Mouse (Mus musculus): ENCODE measurements around the gene Ankub1. TPM values are rescaled to one million over a fixed set of nuclear protein-coding genes. Genes with fewer than 3 reads are reported as not detected.

The Ankub1 gene
- polyA plus RNA-seq, 1 experiment from 2014 or later: 0.22 TPM

GRCm38 (mm10) chr3:57626954-57627513, 65.6 kb downstream of the Ankub1 start:
- H3K9ac ChIP-seq (replicated peaks): no peak overlapping the region
- ATAC-seq: no peak
- no peaks in the 10 kb centered on the region for H3K9me3 ChIP-seq
- H3K36me3 ChIP-seq: no peaks in the 10 kb centered on the region
- 0 out of 2 replicates have a peak, but pooled peaks cover 5% of the 10 kb centered on the region for H3K4me1 ChIP-seq (replicated peaks)
- H3K4me2 ChIP-seq (replicated peaks): no peak overlapping the region
- H3K27me3 ChIP-seq: no peaks in the 10 kb centered on the region
- no peak overlapping the region for H3K4me3 ChIP-seq (replicated peaks)
- WGBS: 84% methylated on average over 11 of the region's 11 CpGs
- H3K27ac ChIP-seq: no peak overlapping the region

DNA sequence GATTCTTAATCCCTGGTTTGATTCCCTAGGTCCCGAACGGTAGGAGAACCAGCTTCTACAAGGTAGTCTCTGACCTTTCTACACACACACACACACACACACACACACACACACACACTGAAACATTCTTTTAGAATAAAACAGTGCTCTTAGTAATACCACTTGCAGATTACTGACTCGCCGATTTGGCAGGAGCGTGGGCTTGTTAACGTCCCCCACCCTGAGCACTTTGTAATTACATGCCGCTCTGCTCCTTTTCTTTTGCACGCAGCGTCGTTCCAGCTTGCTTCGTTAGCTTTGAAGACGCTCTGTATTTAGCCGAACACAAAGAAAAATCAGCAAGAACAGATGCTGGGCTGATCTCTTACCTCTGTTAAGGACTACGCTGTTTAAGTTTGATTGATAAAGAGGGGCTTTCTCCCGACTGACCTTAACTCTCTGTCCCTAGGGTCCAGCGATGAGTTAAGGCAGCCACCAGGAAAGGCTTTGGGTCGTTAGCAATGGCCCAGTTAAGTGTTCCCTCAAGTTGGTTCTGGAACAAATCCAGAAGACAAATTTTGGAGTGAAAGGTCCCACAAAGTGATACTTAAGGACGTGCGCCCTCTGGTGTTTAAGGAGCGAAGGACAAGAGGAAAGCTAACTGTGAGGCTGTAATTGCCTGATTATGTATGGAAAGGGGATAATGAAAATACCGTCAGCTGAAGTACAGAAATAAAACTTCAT, 67.2 kb downstream of the Ankub1 start:
- Histone ChIP-seq H3K9ac (replicated peaks) (0 out of 2 replicates have a peak overlapping the region, but pooled peaks have one; percentile 1), H3K4me1 (replicated peaks) (0 out of 2 replicates have a peak, but pooled peaks cover 5% of the 10 kb centered on the region), H3K9me3 (no peaks in the 10 kb centered on the region), H3K4me3 (replicated peaks) (peak overlapping the region; percentile 26), H3K36me3 (no peaks in the 10 kb centered on the region), H3K27ac (no peak overlapping the region), H3K4me2 (replicated peaks) (peak overlapping the region; percentile 50), H3K27me3 (no peaks in the 10 kb centered on the region)
- WGBS: 17% methylated on average over 21 of the region's 21 CpGs
- peak; percentile 75 for ATAC-seq

DNA sequence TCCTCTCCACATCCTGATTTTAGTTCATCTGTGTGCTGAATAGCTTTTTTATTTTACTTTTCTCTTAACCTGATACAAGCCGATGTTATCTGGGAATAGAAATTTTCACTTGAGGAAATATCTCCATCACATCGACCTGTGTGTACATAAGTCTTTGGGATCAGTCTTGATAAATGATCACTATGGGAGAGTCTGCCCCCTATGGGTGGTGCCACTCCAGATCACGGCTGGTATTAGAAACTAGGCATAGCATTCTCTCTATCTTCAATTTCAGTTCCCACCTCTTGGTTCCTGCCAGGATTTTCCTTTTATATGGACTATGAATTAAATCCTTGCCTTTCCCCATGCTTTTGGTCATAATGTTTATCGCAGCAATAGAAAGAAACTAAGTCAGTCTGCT, 72.9 kb downstream of the Ankub1 start:
- H3K27me3 ChIP-seq: no peaks in the 10 kb centered on the region
- H3K4me1 ChIP-seq (replicated peaks): no peaks in the 10 kb centered on the region
- no peaks in the 10 kb centered on the region for H3K9me3 ChIP-seq
- no peaks in the 10 kb centered on the region for H3K36me3 ChIP-seq
- H3K9ac ChIP-seq (replicated peaks): no peak overlapping the region
- no peak overlapping the region for H3K4me2 ChIP-seq (replicated peaks)
- no peak for ATAC-seq
- no peak overlapping the region for H3K27ac ChIP-seq
- H3K4me3 ChIP-seq (replicated peaks): no peak overlapping the region
- 80% methylated on average over 4 of the region's 4 CpGs for WGBS

DNA sequence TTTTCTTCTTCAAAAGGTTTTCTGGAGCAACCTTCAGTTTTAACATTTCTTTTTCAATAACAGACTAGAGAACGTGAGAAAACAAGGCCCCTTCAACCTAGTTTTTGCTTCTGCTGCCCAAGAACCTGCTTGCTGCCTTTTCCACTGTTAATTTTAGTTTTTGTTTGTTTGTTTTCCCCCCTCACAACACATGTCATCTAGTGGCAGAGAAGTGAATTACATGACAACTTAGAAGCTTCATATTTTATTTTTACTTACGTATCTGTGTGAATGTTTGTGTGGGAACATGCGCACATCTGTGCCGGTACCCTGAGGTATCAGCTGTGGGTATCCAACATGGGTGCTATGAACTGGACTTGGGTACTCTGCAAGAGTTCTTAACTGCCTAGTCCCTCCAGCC, 76.9 kb downstream of the Ankub1 start:
- ATAC-seq: no peak
- H3K27ac ChIP-seq: no peak overlapping the region
- 93% methylated on average over 4 of the region's 4 CpGs for WGBS
- no peaks in the 10 kb centered on the region for H3K36me3 ChIP-seq
- H3K4me1 ChIP-seq (replicated peaks): no peaks in the 10 kb centered on the region
- H3K4me3 ChIP-seq (replicated peaks): no peak overlapping the region
- H3K27me3 ChIP-seq: no peaks in the 10 kb centered on the region
- no peak overlapping the region for H3K9ac ChIP-seq (replicated peaks)
- H3K9me3 ChIP-seq: no peaks in the 10 kb centered on the region
- no peak overlapping the region for H3K4me2 ChIP-seq (replicated peaks)

DNA sequence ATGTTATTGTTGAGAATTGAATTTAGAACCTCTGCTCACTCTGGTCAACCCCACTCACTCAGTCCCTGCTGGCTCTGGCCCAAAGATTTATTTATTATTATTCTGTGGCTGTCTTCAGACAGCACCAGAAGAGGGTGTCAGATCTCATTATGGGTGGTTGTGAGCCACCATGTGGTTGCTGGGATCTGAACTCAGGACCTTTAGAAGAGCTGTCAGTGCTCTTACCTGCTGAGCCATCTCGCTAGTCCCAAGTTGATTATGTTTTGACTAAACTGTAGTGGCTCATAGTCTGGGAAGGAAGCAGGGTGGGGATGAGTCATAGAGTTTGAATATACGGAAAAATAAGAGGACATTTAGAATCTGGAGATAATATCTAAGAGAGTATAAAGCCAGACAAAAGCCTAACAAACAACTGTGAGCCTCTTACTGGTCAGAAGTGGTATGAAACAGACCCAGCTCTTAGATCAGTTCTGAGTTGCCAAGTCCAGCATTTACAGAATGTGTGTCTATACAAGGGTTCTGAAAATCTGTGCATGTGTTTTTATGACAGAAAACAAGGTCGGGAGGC, 80.1 kb downstream of the Ankub1 start:
- Histone ChIP-seq H3K4me1 (replicated peaks) (no peaks in the 10 kb centered on the region), H3K9me3 (no peaks in the 10 kb centered on the region), H3K27me3 (no peaks in the 10 kb centered on the region), H3K9ac (replicated peaks) (no peak overlapping the region), H3K4me2 (replicated peaks) (no peak overlapping the region), H3K36me3 (no peaks in the 10 kb centered on the region), H3K27ac (no peak overlapping the region), H3K4me3 (replicated peaks) (no peak overlapping the region)
- no peak for ATAC-seq
- WGBS: 80% methylated on average over 3 of the region's 3 CpGs

- Histone ChIP-seq H3K27ac (no peak overlapping the region), H3K9ac (replicated peaks) (no peak overlapping the region), H3K27me3 (no peaks in the 10 kb centered on the region), H3K4me2 (replicated peaks) (no peak overlapping the region), H3K9me3 (no peaks in the 10 kb centered on the region), H3K4me3 (replicated peaks) (no peak overlapping the region), H3K4me1 (replicated peaks) (no peaks in the 10 kb centered on the region), H3K36me3 (no peaks in the 10 kb centered on the region)
- whole genome bisulfite sequencing: 88% methylated on average over 7 of the region's 7 CpGs
- ATAC-seq: no peak
Observed at GRCm38 (mm10) chr3:57611776-57612175, 80.8 kb downstream of the Ankub1 start.

Small RNA genes lying within 50 kb of the gene (microRNA-seq; reads per million reads assigned to microRNA genes)
- not detected for gene Mir6377

Other genes with a start within 250 kb of the Ankub1 start
- gene Wwtr1, start 116.9 kb downstream of the Ankub1 start, polyA plus RNA-seq (2015; fragmentation: Nextera tagmentation; extraction: Ambion mirVana): 7.8 and 8.1 TPM in 2 replicates
- gene Commd2, start 41.1 kb downstream of the Ankub1 start, polyA plus RNA-seq (2015; fragmentation: Nextera tagmentation; extraction: Ambion mirVana): 73.9 and 77.7 TPM in 2 replicates
- gene Rnf13, start 43.3 kb upstream of the Ankub1 start, polyA plus RNA-seq (2015; fragmentation: Nextera tagmentation; extraction: Ambion mirVana): 60.2 and 63.8 TPM in 2 replicates
- gene Pfn2, start 155.3 kb upstream of the Ankub1 start, polyA plus RNA-seq (2015; fragmentation: Nextera tagmentation; extraction: Ambion mirVana): 503 and 524 TPM in 2 replicates